Comparison of ENCODE assay signal across 18 mouse cellular contexts in genomic region chr4:76977056-76977809, GRCm38 (mm10).
A peak's percentile ranks its signal among the peaks of the same experiment; 100 is the strongest.
DNase-seq lines count a peak whose midpoint lies in the region; ATAC-seq and TF ChIP-seq lines count a peak whose summit lies in the region.
"Had no signal": no experiment of that assay in that cellular context is flagged by ENCODE, and none has a peak within 500 bp of the region (broad histone marks: within the 10 kb centered on the region; RNA-seq: fewer than 3 reads in every experiment).

No protein-coding gene starts in this region.

- TF ChIP-seq EP300 in heart, adult 2 months (IDR thresholded peaks at IDR 0.05; ENCODE audit: insufficient read depth, low read depth, low read length) = no peak

- intact Hi-C loops in heart, adult 2 months (cut with DNase I) = no loop called here

- no peak overlapping the region for H3K4me3 ChIP-seq in kidney, embryonic 16.5 days (ENCODE audit: low read length)
- no peak overlapping the region for H3K4me3 ChIP-seq in embryonic facial prominence, embryonic 15.5 days (replicated peaks)
- no peak overlapping the region for H3K4me3 ChIP-seq in heart, adult 2 months
- H3K4me3 ChIP-seq: forebrain, embryonic 12.5 days; heart, embryonic 12.5 days; hindbrain, embryonic 15.5 days had no signal

- H3K9me3 ChIP-seq in kidney, embryonic 16.5 days (ENCODE audit: low read length) = no peaks in the 10 kb centered on the region
- H3K9me3 ChIP-seq in embryonic facial prominence, embryonic 15.5 days (replicated peaks) = no peaks in the 10 kb centered on the region
- H3K9me3 ChIP-seq: forebrain, embryonic 12.5 days; heart, embryonic 12.5 days; hindbrain, embryonic 15.5 days had no signal

- TF ChIP-seq POLR2A in heart, adult 2 months (IDR thresholded peaks at IDR 0.05; ENCODE audit: insufficient read depth, low read depth, low read length) = no peak

- peak; percentile 14 for DNase-seq in embryo, embryonic 11 days
- no peak for DNase-seq in embryo, embryonic 9.5 days (ENCODE audit: extremely low spot score)
- DNase-seq in kidney, adult 9 months = no peak
- DNase-seq in heart, adult 2 months = no peak
- DNase-seq: adrenal gland, postnatal 10 days; cerebellum, adult 11 months; cerebellum, adult 8-10 months; cerebellum, postnatal 14 days; gastrocnemius, postnatal 14 days; heart, postnatal 36 days had no signal

- no peak overlapping the region for H3K27ac ChIP-seq in kidney, embryonic 16.5 days (ENCODE audit: low read length)
- H3K27ac ChIP-seq in embryonic facial prominence, embryonic 15.5 days (replicated peaks) = 0 out of 2 replicates have a peak overlapping the region, but pooled peaks have one; percentile 60
- no peak overlapping the region for H3K27ac ChIP-seq in heart, adult 2 months
- H3K27ac ChIP-seq: forebrain, embryonic 12.5 days; hindbrain, embryonic 15.5 days had no signal

- H3K36me3 ChIP-seq in kidney, embryonic 16.5 days (ENCODE audit: insufficient read depth, low read length) = no peaks in the 10 kb centered on the region
- H3K36me3 ChIP-seq in embryonic facial prominence, embryonic 15.5 days = no peaks in the 10 kb centered on the region
- H3K36me3 ChIP-seq in heart, adult 2 months (ENCODE audit: control insufficient read depth, insufficient read depth, low read length) = no peaks in the 10 kb centered on the region
- H3K36me3 ChIP-seq: forebrain, embryonic 12.5 days; heart, embryonic 12.5 days; hindbrain, embryonic 15.5 days had no signal

- H3K9ac ChIP-seq in kidney, embryonic 16.5 days (replicated peaks; ENCODE audit: low read length) = no peak overlapping the region
- H3K9ac ChIP-seq in embryonic facial prominence, embryonic 15.5 days = no peak overlapping the region
- H3K9ac ChIP-seq in heart, adult 2 months (ENCODE audit: low read depth, low read length) = no peak overlapping the region
- H3K9ac ChIP-seq: forebrain, embryonic 12.5 days; heart, embryonic 12.5 days; hindbrain, embryonic 15.5 days had no signal

- no peaks in the 10 kb centered on the region for H3K27me3 ChIP-seq in kidney, embryonic 16.5 days (ENCODE audit: insufficient read depth, low read length)
- H3K27me3 ChIP-seq in embryonic facial prominence, embryonic 15.5 days = no peaks in the 10 kb centered on the region
- no peaks in the 10 kb centered on the region for H3K27me3 ChIP-seq in heart, adult 2 months (ENCODE audit: control insufficient read depth, insufficient read depth, low read length)
- H3K27me3 ChIP-seq: forebrain, embryonic 12.5 days; heart, embryonic 12.5 days; hindbrain, embryonic 15.5 days had no signal

- H3K4me2 ChIP-seq in kidney, embryonic 16.5 days (replicated peaks; ENCODE audit: low read depth, low read length) = no peak overlapping the region
- no peak overlapping the region for H3K4me2 ChIP-seq in embryonic facial prominence, embryonic 15.5 days (replicated peaks)
- H3K4me2 ChIP-seq: forebrain, embryonic 12.5 days; heart, embryonic 12.5 days; hindbrain, embryonic 15.5 days had no signal

- no peaks in the 10 kb centered on the region for H3K79me2 ChIP-seq in heart, adult 2 months (replicated peaks; ENCODE audit: control insufficient read depth, insufficient read depth, low read length)

- peak; percentile 84 for ATAC-seq in kidney, embryonic 16.5 days (ENCODE audit: low FRiP score, low TSS enrichment)
- ATAC-seq in embryonic facial prominence, embryonic 15.5 days (ENCODE audit: insufficient number of reproducible peaks, low FRiP score, low TSS enrichment, low read depth) = no peak
- no peak for ATAC-seq in megakaryocyte progenitor cell, adult 5-6 weeks (replicated peaks; ENCODE audit: poor library complexity)
- ATAC-seq: forebrain, embryonic 16.5 days; inflammation-experienced regulatory T-cells, adult 6 months had no signal

- no peaks in the 10 kb centered on the region; the same call in 1 of the 2 replicates for H3K4me1 ChIP-seq in kidney, embryonic 16.5 days (ENCODE audit: insufficient read depth, low read length)
- no peaks in the 10 kb centered on the region for H3K4me1 ChIP-seq in embryonic facial prominence, embryonic 15.5 days
- H3K4me1 ChIP-seq in heart, adult 2 months (ENCODE audit: control insufficient read depth, insufficient read depth, low read length) = no peaks in the 10 kb centered on the region
- H3K4me1 ChIP-seq: forebrain, embryonic 12.5 days; heart, embryonic 12.5 days; hindbrain, embryonic 15.5 days had no signal

- no peak for TF ChIP-seq CTCF in heart, adult 2 months (IDR thresholded peaks at IDR 0.05)

- WGBS in kidney, embryonic 16.5 days = 49% methylated on average over 3 of the region's 3 CpGs
- WGBS in embryonic facial prominence, embryonic 15.5 days = 38% methylated on average over 3 of the region's 3 CpGs
- WGBS in heart, adult 2 months = 83% methylated on average over 3 of the region's 3 CpGs
